Mouse (Mus musculus) granulocyte monocyte progenitor cell, adult 5-6 weeks (primary cell): ENCODE measurements around the gene Cd200r3. TPM values are rescaled to one million over a fixed set of nuclear protein-coding genes. Genes with fewer than 3 reads are reported as not detected.
A peak's percentile ranks its signal among the peaks of the same experiment; 100 is the strongest.

Experiments
- ATAC-seq: replicated peaks from 2 replicates; pipeline ENCODE4 v1.8.0; 2016; ENCODE audit warnings: mild to moderate bottlenecking, moderate TSS enrichment, inconsistent platforms; ENCODE audit not compliant: poor library complexity, severe bottlenecking
- total RNA-seq, 2 experiments: library from RNA; stranded (forward) in 1 of 2; stranded (reverse) in 1 of 2; fragments of 200-712, 200-1000 nt in 1 of 2; fragments of >200 nt in 1 of 2; fragmentation: Nextera tagmentation in 1 of 2; gene quantifications; 2 replicates each; pipeline ENCODE4 v1.2.3; 2014 to 2017

Gene Cd200r3
- total RNA-seq (2014; fragmentation: Nextera tagmentation) (3.1 TPM in 1 of 2 replicates, not detected in the other), total RNA-seq (2017) (1.5 and 1.9 TPM in 2 replicates)

GRCm38 (mm10) chr16:44943468-44943867 lies at the start of gene Cd200r3:
Cd200r3 (plus strand) TSS chr16:44943678.
- ATAC-seq = no peak

- no peak for ATAC-seq
Observed at GRCm38 (mm10) chr16:44932016-44932415, 11.5 kb upstream of the Cd200r3 start.

- peak; percentile 86 for ATAC-seq
Observed at GRCm38 (mm10) chr16:44951360-44952114, 8.1 kb downstream of the Cd200r3 start.

GRCm38 (mm10) chr16:44962296-44962695 lies 18.8 kb downstream of the Cd200r3 start:
- peak; percentile 0; the same call in 1 of the 2 replicates for ATAC-seq

- peak; percentile 88 for ATAC-seq
Observed at GRCm38 (mm10) chr16:44962777-44963176, 19.3 kb downstream of the Cd200r3 start.

- no peak for ATAC-seq
Observed at GRCm38 (mm10) chr16:44964526-44965374, 21.3 kb downstream of the Cd200r3 start.

GRCm38 (mm10) chr16:44965428-44965827 lies 21.9 kb downstream of the Cd200r3 start:
- ATAC-seq = no peak

- ATAC-seq = no peak
Observed at GRCm38 (mm10) chr16:44965890-44966289, 22.4 kb downstream of the Cd200r3 start.

GRCm38 (mm10) chr16:44966891-44967290 lies 23.4 kb downstream of the Cd200r3 start:
- no peak for ATAC-seq

GRCm38 (mm10) chr16:44968113-44968512 lies 24.6 kb downstream of the Cd200r3 start:
- no peak for ATAC-seq

GRCm38 (mm10) chr16:44970925-44971324 lies 27.4 kb downstream of the Cd200r3 start:
- no peak for ATAC-seq

GRCm38 (mm10) chr16:44974042-44974441 lies 30.6 kb downstream of the Cd200r3 start:
- ATAC-seq = no peak

- no peak for ATAC-seq
Observed at GRCm38 (mm10) chr16:44976081-44976480, 32.6 kb downstream of the Cd200r3 start.

- ATAC-seq = no peak
Observed at GRCm38 (mm10) chr16:44976892-44977633, 33.6 kb downstream of the Cd200r3 start.

- no peak for ATAC-seq
Observed at GRCm38 (mm10) chr16:44978193-44978592, 34.7 kb downstream of the Cd200r3 start.

- ATAC-seq = no peak
Observed at GRCm38 (mm10) chr16:44979355-44979896, 35.9 kb downstream of the Cd200r3 start.

GRCm38 (mm10) chr16:44982972-44983371 lies 39.5 kb downstream of the Cd200r3 start:
- ATAC-seq = no peak

- no peak for ATAC-seq
Observed at GRCm38 (mm10) chr16:44983379-44984060, 40.0 kb downstream of the Cd200r3 start.

GRCm38 (mm10) chr16:44984111-44984510 lies 40.6 kb downstream of the Cd200r3 start:
- ATAC-seq = no peak

- peak; percentile 32 for ATAC-seq
Observed at GRCm38 (mm10) chr16:44984925-44985324, 41.4 kb downstream of the Cd200r3 start.
